Mouse (Mus musculus): ENCODE measurements around the gene Syne4.

Gene Syne4

GRCm38 (mm10) chr7:30296816-30297215 lies 17.8 kb upstream of the Syne4 start:
- no peak for DNase-seq (ENCODE audit: low spot score)

DNA sequence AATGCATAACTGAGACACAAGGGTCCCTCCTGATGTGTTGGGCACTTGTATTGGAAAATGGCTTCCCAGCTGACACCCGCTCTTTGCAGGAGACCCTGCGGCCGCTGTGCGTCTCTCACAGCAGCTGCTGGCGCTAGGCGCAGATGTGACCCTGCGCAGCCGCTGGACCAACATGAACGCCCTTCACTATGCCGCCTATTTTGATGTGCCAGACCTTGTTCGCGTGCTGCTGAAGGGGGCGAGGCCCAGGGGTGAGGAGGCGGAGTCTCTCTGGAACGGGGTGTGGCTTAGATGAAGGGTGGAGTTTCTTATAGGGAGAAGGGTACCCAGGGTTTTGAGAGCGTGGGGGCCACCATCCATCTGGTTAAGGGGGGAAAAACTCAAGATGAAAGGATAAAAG lies 17.3 kb upstream of the Syne4 start:
- DNase-seq (ENCODE audit: low spot score): no peak

DNA sequence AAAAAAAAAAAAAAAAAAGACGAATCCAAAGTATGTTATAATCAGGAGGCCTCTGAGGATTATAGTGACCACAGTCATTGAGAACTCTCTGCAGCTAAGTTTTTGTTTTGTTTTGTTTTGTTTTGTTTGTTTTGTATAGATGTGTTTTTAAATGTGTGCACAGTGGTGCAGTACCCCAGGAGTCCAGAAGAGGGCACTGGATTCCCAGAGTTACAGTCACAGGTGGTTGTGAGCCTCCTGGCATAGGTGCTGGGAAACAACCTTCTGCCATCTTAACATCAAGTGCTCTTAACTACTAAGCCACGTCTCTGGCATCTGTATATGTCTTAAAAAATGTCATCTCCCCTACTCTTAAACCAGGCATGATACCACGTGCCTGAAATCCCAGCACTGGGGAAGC lies 13.7 kb upstream of the Syne4 start:
- DNase-seq (ENCODE audit: low spot score): no peak

- DNase-seq (ENCODE audit: low spot score): no peak
Measured at GRCm38 (mm10) chr7:30306083-30306779, 8.4 kb upstream of the Syne4 start.

- DNase-seq (ENCODE audit: low spot score): peak; percentile 89
Measured at GRCm38 (mm10) chr7:30308076-30309005, 6.3 kb upstream of the Syne4 start, which contains the start of gene Alkbh6. Alkbh6 (plus strand) TSS chr7:30308717.

- DNase-seq (ENCODE audit: low spot score): no peak
Measured at GRCm38 (mm10) chr7:30309395-30310129, 5.0 kb upstream of the Syne4 start.

DNA sequence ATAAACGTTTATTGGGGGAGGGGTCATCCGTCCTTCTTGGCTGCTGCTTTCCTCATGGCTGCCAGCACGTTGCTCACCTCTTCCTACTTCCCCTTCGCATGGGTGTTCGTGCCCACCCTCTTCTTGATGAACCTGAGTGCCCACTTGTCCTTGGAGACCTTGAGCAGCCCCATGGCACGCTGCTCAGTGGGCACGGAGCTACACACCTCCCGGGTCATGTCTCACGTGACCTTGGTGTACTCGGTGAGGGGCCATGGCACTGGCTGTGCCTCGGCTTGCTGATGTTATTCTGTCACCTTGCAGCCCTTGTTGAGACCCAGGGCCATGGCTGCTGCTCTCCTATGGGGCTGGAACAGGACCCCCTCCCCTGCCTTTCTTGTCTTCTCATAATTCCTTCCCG lies 4.5 kb upstream of the Syne4 start:
- DNase-seq (ENCODE audit: low spot score): no peak

- DNase-seq (ENCODE audit: low spot score): no peak
Measured at GRCm38 (mm10) chr7:30313666-30314320, 814 bp upstream of the Syne4 start.

GRCm38 (mm10) chr7:30315559-30316529 lies 1.2 kb downstream of the Syne4 start:
- no peak for DNase-seq (ENCODE audit: low spot score)

- no peak for DNase-seq (ENCODE audit: low spot score)
Measured at GRCm38 (mm10) chr7:30318142-30318541, 3.5 kb downstream of the Syne4 start.

GRCm38 (mm10) chr7:30320946-30321345 lies 6.3 kb downstream of the Syne4 start:
- no peak for DNase-seq (ENCODE audit: low spot score)

DNA sequence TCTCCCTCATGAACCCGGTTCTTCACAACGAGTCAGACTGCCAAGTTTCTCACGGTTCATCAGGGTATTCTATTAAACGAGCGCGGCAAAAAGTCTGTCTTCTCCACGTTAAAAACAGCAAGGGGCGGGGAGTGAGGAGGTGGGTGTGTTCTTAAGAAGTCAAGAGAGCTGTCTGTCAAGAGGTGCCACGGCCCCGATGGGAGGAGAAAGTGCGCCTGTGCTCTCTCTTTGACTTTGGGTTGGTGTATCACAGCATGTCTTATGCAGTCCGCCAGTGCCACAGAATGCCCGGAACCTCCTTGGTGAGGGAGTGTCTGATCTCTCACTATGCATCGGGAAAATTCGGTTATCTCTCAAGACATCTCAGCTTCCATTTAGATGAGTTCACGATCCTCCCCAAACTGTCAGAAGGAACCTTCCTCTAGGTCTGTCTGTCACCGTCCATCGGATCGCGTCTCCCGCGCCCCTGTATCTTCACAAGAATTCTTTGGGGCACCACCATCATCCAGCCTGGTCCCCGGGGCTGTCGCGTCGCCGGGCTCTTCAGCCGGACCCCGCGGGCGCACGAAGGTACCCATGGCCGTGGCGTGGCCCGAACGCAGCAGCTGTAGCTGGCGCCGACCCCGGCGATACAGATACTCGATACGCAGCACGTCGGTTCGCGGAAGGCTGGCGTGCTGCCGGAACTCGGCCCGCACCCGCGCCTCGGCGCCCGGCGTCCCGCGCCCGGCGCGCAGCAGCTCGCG lies 7.1 kb downstream of the Syne4 start, which contains the start of gene E130208F15Rik:
E130208F15Rik (plus strand) TSS at position 202 of the 746 bp plus-strand sequence.
- peak; percentile 71 for DNase-seq (ENCODE audit: low spot score)

DNA sequence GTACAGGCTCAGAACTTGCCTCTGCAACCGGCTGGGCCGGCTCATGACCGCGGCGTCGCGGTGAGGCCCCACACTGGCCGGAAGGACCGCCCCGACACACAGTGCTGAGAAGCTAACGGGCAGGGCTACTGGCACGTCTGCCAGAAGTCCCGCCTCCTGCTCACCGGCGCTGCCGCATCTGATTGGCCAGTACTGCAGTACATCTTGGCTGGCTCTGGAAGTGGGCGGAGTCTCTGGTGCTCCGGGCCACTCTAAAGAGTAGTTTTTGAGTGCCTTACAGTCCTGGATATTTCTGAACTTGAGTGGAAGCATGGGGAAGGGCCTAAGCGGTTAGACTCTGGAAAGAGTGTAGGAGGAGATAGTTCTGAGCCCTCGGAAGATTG lies 7.7 kb downstream of the Syne4 start:
- peak; percentile 98 for DNase-seq (ENCODE audit: low spot score)

GRCm38 (mm10) chr7:30322865-30323264 lies 8.3 kb downstream of the Syne4 start:
- DNase-seq (ENCODE audit: low spot score): no peak

GRCm38 (mm10) chr7:30323795-30324194 lies 9.2 kb downstream of the Syne4 start, which contains the start of gene Sdhaf1:
Sdhaf1 (minus strand) TSS chr7:30323895.
- no peak for DNase-seq (ENCODE audit: low spot score)

GRCm38 (mm10) chr7:30324300-30324944 lies 9.8 kb downstream of the Syne4 start:
- no peak for DNase-seq (ENCODE audit: low spot score)

- DNase-seq (ENCODE audit: low spot score): peak; percentile 72
Measured at GRCm38 (mm10) chr7:30325364-30325763, 10.8 kb downstream of the Syne4 start.

GRCm38 (mm10) chr7:30326427-30326826 lies 11.8 kb downstream of the Syne4 start:
- no peak for DNase-seq (ENCODE audit: low spot score)

- DNase-seq (ENCODE audit: low spot score): no peak
Measured at GRCm38 (mm10) chr7:30327140-30327539, 12.5 kb downstream of the Syne4 start.

Measured in testis, postnatal 10 days (tissue).